Mouse (Mus musculus) heart, embryonic 14.5 days (tissue): Measurements from ENCODE around the gene Meis2. TPM values are rescaled to one million over a fixed set of nuclear protein-coding genes. Genes with fewer than 3 reads are reported as not detected.

ENCODE experiments used
- ATAC-seq: fragments of 200-750 bp; cut with Nextera tagmentation; 2 replicates; pipeline ENCODE4 v1.8.0; 2017; ENCODE audit warnings: low read depth, moderate TSS enrichment; ENCODE audit not compliant: insufficient number of reproducible peaks, insufficient read depth, low FRiP score
- H3K27ac ChIP-seq, 2 experiments: fragments of 200-500 bp in 1 of 2; fragments of 300-500 bp in 1 of 2; sonication (generic) in 1 of 2; replicated peaks in 1 of 2; 2 replicates each; pipeline ENCODE4 v1.5.1; 2012 to 2014; ENCODE audit warnings: low read depth in 2 of 2, low read length in 2 of 2, control low read depth in 1 of 2, mild to moderate bottlenecking in 1 of 2, mixed read lengths in 1 of 2; ENCODE audit not compliant: control insufficient read depth in 1 of 2, insufficient read depth in 1 of 2
- H3K27me3 ChIP-seq: fragments of 300-500 bp; sonication (generic); 2 replicates; pipeline ENCODE4 v1.6.1; 2014; ENCODE audit warnings: mild to moderate bottlenecking, low read length, control low read depth; ENCODE audit not compliant: control insufficient read depth, insufficient read depth
- H3K36me3 ChIP-seq: fragments of 300-500 bp; sonication (generic); 2 replicates; pipeline ENCODE4 v1.6.1; 2014; ENCODE audit warnings: mild to moderate bottlenecking, control low read depth, low read length, mixed read lengths; ENCODE audit not compliant: control insufficient read depth, insufficient read depth
- H3K4me1 ChIP-seq, 2 experiments: fragments of 200-500 bp in 1 of 2; fragments of 300-500 bp in 1 of 2; sonication (generic) in 1 of 2; 2 replicates each; pipeline ENCODE4 v1.6.1; 2012 to 2014; ENCODE audit warnings: low read length in 2 of 2, control low read depth in 1 of 2, mixed read lengths in 1 of 2; ENCODE audit not compliant: control insufficient read depth in 2 of 2, insufficient read depth in 2 of 2
- H3K4me2 ChIP-seq: fragments of 300-500 bp; sonication (generic); 2 replicates; pipeline ENCODE4 v1.6.1; 2014; ENCODE audit warnings: mild to moderate bottlenecking, low read length
- H3K4me3 ChIP-seq, 2 experiments: fragments of 200-500 bp in 1 of 2; fragments of 300-500 bp in 1 of 2; sonication (generic) in 1 of 2; 2 replicates each; pipeline ENCODE4 v1.5.1; 2012 to 2014; ENCODE audit warnings: low read length in 2 of 2, mild to moderate bottlenecking in 2 of 2, control low read depth in 1 of 2, low read depth in 1 of 2, moderate library complexity in 1 of 2; ENCODE audit not compliant: control insufficient read depth in 1 of 2, insufficient read depth in 1 of 2
- H3K9ac ChIP-seq: fragments of 300-500 bp; sonication (generic); 2 replicates; pipeline ENCODE4 v1.6.1; 2014; ENCODE audit warnings: mild to moderate bottlenecking, low read length
- H3K9me3 ChIP-seq: fragments of 300-500 bp; sonication (generic); 2 replicates; pipeline ENCODE4 v1.6.1; 2016; ENCODE audit warnings: low read length, control low read depth; ENCODE audit not compliant: control insufficient read depth
- WGBS: fragments of 180-500 bp; shearing (Covaris S2); extraction: QIAGEN DNeasy Blood & Tissue Kit; methylation state at CpG from one replicate; pipeline ENCODE4 v1.1.7; 2014; 5-methylcytosine and 5-hydroxymethylcytosine counted together
- polyA plus RNA-seq: library from polyadenylated mRNA; unstranded; fragments of >200 nt; fragmentation: Nextera tagmentation; extraction: Ambion mirVana; gene quantifications from 2 replicates; pipeline ENCODE4 v1.2.1, GENCODE M21; 2014

Gene Meis2
- polyA plus RNA-seq, 1 experiment from 2014 or later, result 30.8 TPM

- Histone ChIP-seq H3K4me2 (no peak overlapping the region), H3K9me3 (no peaks in the 10 kb centered on the region), H3K9ac (no peak overlapping the region), H3K27ac (no peak overlapping the region), H3K4me1 (peaks cover 12 to 28% of the 10 kb centered on the region in 2 experiments), H3K27me3 (no peaks in the 10 kb centered on the region), H3K36me3 (no peaks in the 10 kb centered on the region), H3K4me3 (no peak overlapping the region)
- 78% methylated on average over 2 of the region's 2 CpGs for WGBS
- ATAC-seq, result no peak
Measured at GRCm38 (mm10) chr2:115962113-115962512, 103.5 kb downstream of the Meis2 start.

DNA sequence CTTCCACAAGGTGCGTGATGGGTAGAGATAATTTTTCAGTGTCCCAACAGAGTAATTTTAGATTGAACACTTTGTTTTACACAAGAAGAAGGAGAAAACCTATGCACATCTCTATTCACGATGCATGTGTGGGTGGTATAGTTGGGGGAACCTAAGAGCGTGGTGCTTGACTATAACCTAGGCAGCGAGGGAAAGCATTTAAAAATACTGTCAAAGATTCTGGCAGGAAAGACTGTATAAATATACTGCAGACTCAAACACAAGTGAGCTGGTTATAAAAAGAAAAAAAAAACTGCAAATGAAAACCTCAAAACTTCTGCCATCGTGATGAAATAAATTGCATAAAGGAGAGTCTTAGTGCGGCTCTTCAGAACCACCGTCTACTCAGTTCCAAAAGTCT lies 105.0 kb downstream of the Meis2 start:
- no peak overlapping the region for H3K4me3 ChIP-seq
- 88% methylated on average over 7 of the region's 7 CpGs for WGBS
- ATAC-seq, result no peak

DNA sequence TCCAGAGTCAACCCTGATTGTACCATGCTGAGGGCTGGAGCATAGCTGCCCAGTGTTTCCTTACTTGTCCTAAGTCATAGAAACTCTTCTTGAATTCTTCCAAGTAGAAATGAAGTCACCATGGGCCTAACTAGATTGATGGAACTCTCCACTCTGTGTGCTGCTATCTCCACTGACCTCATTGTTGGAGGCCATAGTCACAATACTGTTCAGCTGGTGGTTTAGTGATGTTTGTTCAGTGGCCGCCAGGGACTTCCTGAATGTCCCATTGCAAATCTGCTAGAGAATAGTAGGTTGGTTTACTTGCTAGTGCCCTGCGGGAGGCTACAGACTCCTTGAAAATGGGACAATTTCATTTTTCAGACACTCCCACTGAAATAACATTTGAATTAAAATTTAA lies 108.9 kb downstream of the Meis2 start:
- no peak for ATAC-seq
- no peak overlapping the region for H3K4me2 ChIP-seq
- H3K36me3 ChIP-seq, result no peaks in the 10 kb centered on the region
- H3K27me3 ChIP-seq, result no peaks in the 10 kb centered on the region
- WGBS, result 65% methylated on average over 2 of the region's 2 CpGs
- H3K4me3 ChIP-seq, result no peak overlapping the region
- no peak overlapping the region for H3K27ac ChIP-seq
- no peaks in the 10 kb centered on the region; a peak in 1 of 4 replicates for H3K4me1 ChIP-seq
- H3K9me3 ChIP-seq, result no peaks in the 10 kb centered on the region
- H3K9ac ChIP-seq, result no peak overlapping the region

More for the DNA sequence above, 105.0 kb downstream of the Meis2 start:
- Histone ChIP-seq H3K27me3 (no peaks in the 10 kb centered on the region), H3K36me3 (no peaks in the 10 kb centered on the region), H3K9me3 (no peaks in the 10 kb centered on the region), H3K4me2 (no peak overlapping the region), H3K27ac (no peak overlapping the region), H3K9ac (no peak overlapping the region), H3K4me1 (peaks cover 12 to 28% of the 10 kb centered on the region in 2 experiments)

DNA sequence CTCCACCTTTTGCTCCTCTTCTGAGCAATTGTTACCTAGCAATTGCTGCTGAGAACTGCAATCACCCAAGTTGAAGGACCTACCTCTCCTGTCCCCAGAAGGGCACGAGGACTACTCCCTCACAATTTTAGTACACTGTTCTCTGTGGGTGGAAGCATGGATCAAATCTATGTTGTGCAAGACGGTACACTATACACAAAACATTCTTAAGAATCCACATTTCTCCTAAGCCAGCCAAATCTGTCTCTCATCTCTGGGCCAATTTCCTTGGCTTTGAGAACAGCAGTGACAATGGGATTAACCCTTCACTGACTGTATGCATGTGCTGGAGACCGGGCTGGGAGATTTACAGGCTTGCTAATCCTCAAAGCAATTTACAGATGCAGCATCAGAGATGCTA lies 115.0 kb downstream of the Meis2 start:
- peaks cover 8% of the 10 kb centered on the region; the same call in 1 of the 2 replicates for H3K36me3 ChIP-seq

GRCm38 (mm10) chr2:115948630-115949426 lies 116.8 kb downstream of the Meis2 start:
- ATAC-seq, result peak; percentile 61; the same call in 1 of the 2 replicates
- WGBS, result 53% methylated on average over 7 of the region's 7 CpGs
- H3K36me3 ChIP-seq, result peaks cover 9% of the 10 kb centered on the region; the same call in 1 of the 2 replicates

More for the DNA sequence above, 115.0 kb downstream of the Meis2 start:
- Histone ChIP-seq H3K4me2 (no peak overlapping the region), H3K9me3 (no peaks in the 10 kb centered on the region), H3K27ac (peak overlapping the region in 1 of 2 experiments; percentile 66; a peak in 1 of 4 replicates), H3K9ac (no peak overlapping the region), H3K27me3 (no peaks in the 10 kb centered on the region), H3K4me3 (no peak overlapping the region), H3K4me1 (peaks cover 17 to 36% of the 10 kb centered on the region in 2 experiments)
- ATAC-seq, result no peak
- WGBS, result 57% methylated on average over 3 of the region's 3 CpGs

DNA sequence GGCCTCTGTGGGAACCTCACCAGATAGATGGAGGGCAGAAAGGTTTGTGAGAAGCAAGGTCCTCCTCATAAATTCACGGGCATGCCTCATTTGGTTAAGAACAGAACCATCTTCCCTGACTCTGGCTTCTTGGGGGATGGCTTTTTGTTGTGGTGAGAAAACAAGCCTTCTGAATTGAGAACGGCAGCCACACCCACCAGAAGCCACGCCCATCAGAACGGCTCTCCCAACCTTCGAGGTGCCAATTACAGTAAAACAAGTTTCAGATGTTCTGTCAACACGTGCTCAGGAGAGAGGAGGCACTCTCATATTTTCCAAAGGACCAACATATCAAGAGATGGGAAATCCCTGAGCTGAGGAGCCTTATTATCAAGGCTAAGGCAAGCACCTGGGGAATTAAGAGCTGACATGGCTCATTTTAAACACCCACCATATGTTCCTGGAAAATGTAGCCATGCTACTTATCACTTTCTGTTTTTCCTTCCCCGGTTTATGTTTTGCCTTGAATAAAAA lies 117.9 kb downstream of the Meis2 start:
- ATAC-seq, result no peak
- H3K4me1 ChIP-seq, result peaks cover 17 to 36% of the 10 kb centered on the region in 2 experiments
- H3K9ac ChIP-seq, result no peak overlapping the region
- no peaks in the 10 kb centered on the region for H3K9me3 ChIP-seq
- no peak overlapping the region for H3K4me3 ChIP-seq
- H3K27me3 ChIP-seq, result no peaks in the 10 kb centered on the region
- H3K27ac ChIP-seq, result peak overlapping the region in 1 of 2 experiments; percentile 66; a peak in 2 of 4 replicates
- WGBS, result 21% methylated on average over 7 of the region's 7 CpGs
- H3K36me3 ChIP-seq, result peaks cover 9% of the 10 kb centered on the region; the same call in 1 of the 2 replicates
- H3K4me2 ChIP-seq, result no peak overlapping the region

More at GRCm38 (mm10) chr2:115948630-115949426, 116.8 kb downstream of the Meis2 start:
- Histone ChIP-seq H3K9ac (no peak overlapping the region), H3K9me3 (no peaks in the 10 kb centered on the region), H3K4me2 (no peak overlapping the region), H3K4me3 (no peak overlapping the region), H3K27me3 (no peaks in the 10 kb centered on the region), H3K4me1 (peaks cover 17 to 36% of the 10 kb centered on the region in 2 experiments), H3K27ac (peak overlapping the region; percentile 31 to 66)

DNA sequence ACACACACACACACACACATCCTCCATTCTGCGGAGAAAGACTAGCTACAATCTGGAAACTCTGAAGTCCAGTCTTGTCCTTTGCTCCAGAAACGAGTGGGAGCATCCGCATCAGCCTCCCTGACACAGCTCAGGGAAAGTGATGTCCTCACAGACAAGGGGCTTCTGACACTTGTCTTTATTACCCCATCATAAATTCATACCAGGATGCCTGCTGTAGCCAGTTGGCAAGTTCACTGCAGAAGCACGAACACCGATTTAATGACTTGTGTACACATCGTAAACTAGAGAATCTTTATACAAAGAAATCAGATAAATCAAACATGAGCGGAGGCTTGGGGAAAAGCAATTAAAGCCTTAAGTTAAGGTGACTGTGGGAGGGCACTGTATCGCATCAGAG lies 122.6 kb downstream of the Meis2 start:
- no peak for ATAC-seq
- WGBS, result 84% methylated on average over 8 of the region's 8 CpGs
- H3K4me3 ChIP-seq, result no peak overlapping the region

More for the DNA sequence above, 122.6 kb downstream of the Meis2 start:
- Histone ChIP-seq H3K9me3 (no peaks in the 10 kb centered on the region), H3K4me2 (no peak overlapping the region), H3K9ac (no peak overlapping the region), H3K27ac (no peak overlapping the region), H3K27me3 (no peaks in the 10 kb centered on the region), H3K4me1 (peaks cover 4 to 21% of the 10 kb centered on the region in 2 experiments), H3K36me3 (0 out of 2 replicates have a peak, but pooled peaks cover 9% of the 10 kb centered on the region)
